ENCODE assay signal across 30 mouse cellular contexts in the genomic region with DNA sequence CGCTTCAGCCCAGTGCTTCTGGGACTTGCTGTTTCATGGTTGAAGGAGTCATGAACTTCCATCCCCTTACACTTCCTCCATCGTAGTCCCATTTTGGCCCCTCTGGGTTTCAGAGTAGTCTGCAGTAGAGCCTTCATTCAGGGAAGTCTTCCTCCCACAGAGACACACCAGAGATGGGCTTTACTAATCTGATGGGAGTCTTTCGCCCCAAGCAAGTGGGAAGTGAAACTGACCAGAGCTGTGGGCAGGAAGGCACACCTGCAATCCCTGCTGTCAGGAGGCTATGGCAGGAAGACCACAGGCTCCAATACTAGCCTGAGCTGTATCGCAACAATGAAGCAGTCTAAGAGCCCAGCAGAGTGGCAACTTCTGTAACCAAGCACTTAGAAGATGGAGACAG. TPM values are rescaled to one million over a fixed set of nuclear protein-coding genes. Genes with fewer than 3 reads are reported as not detected.
DNase-seq lines count a peak whose midpoint lies in the region; ATAC-seq and TF ChIP-seq lines count a peak whose summit lies in the region.
"Had no signal": no experiment of that assay in that cellular context is flagged by ENCODE, and none has a peak within 500 bp of the region (broad histone marks: within the 10 kb centered on the region; RNA-seq: fewer than 3 reads in every experiment).

No protein-coding gene starts in this region.

- H3K36me3 ChIP-seq in CH12.LX (replicated peaks in 1 of 2; ENCODE audit: control insufficient read depth in 1 of 2, insufficient read depth in 1 of 2, low read length in 1 of 2), result no peaks in the 10 kb centered on the region
- no peaks in the 10 kb centered on the region for H3K36me3 ChIP-seq in hindbrain, embryonic 14.5 days (replicated peaks; ENCODE audit: control insufficient read depth, insufficient read depth)
- H3K36me3 ChIP-seq: embryonic facial prominence, embryonic 13.5 days; forebrain, embryonic 10.5 days; forebrain, embryonic 15.5 days; intestine, embryonic 15.5 days; limb, embryonic 12.5 days; midbrain, embryonic 10.5 days; midbrain, embryonic 15.5 days; stomach, embryonic 15.5 days had no signal

- TF ChIP-seq POLR2A in CH12.LX (IDR thresholded peaks at IDR 0.05; ENCODE audit: low read depth, low read length), result 0 out of 2 replicates have a peak, but pooled peaks have one; percentile 39

- dilution Hi-C loops in CH12.LX (cut with MboI; ENCODE audit: extremely low pct_ligation_motif_present, extremely low pct_unique_long_range_greater_than_20kb, low sequenced_read_pairs), result no loop called here

- peaks cover 8 to 47% of the 10 kb centered on the region in 2 experiments for H3K4me1 ChIP-seq in CH12.LX (ENCODE audit: control insufficient read depth in 1 of 2, insufficient read depth in 2 of 2)
- no peaks in the 10 kb centered on the region for H3K4me1 ChIP-seq in hindbrain, embryonic 14.5 days (replicated peaks; ENCODE audit: control insufficient read depth, insufficient read depth, low read length)
- H3K4me1 ChIP-seq: embryonic facial prominence, embryonic 13.5 days; forebrain, embryonic 10.5 days; forebrain, embryonic 15.5 days; intestine, embryonic 15.5 days; limb, embryonic 12.5 days; midbrain, embryonic 10.5 days; midbrain, embryonic 15.5 days; stomach, embryonic 15.5 days had no signal

- H3K79me2 ChIP-seq in CH12.LX (replicated peaks; ENCODE audit: control insufficient read depth, extremely low read depth, insufficient read depth, poor library complexity, severe bottlenecking), result no peaks in the 10 kb centered on the region

- peak; percentile 99 for TF ChIP-seq EP300 in CH12.LX (IDR thresholded peaks at IDR 0.05; ENCODE audit: low read length)

- H3K9me3 ChIP-seq in CH12.LX (replicated peaks; ENCODE audit: low read length), result peaks cover 9% of the 10 kb centered on the region
- no peaks in the 10 kb centered on the region for H3K9me3 ChIP-seq in hindbrain, embryonic 14.5 days (ENCODE audit: control insufficient read depth, low read length)
- H3K9me3 ChIP-seq: embryonic facial prominence, embryonic 13.5 days; forebrain, embryonic 15.5 days; intestine, embryonic 15.5 days; limb, embryonic 12.5 days; midbrain, embryonic 15.5 days; stomach, embryonic 15.5 days had no signal

- no peak overlapping the region for H3K9ac ChIP-seq in CH12.LX (ENCODE audit: insufficient read depth, low read depth)
- no peak overlapping the region for H3K9ac ChIP-seq in hindbrain, embryonic 14.5 days
- H3K9ac ChIP-seq: embryonic facial prominence, embryonic 13.5 days; forebrain, embryonic 15.5 days; intestine, embryonic 15.5 days; limb, embryonic 12.5 days; midbrain, embryonic 15.5 days; stomach, embryonic 15.5 days had no signal

- ATAC-seq in megakaryocyte progenitor cell, adult 5-6 weeks (replicated peaks; ENCODE audit: poor library complexity), result peak; percentile 76
- no peak for ATAC-seq in hindbrain, embryonic 14.5 days (ENCODE audit: low FRiP score)
- ATAC-seq: forebrain, embryonic 15.5 days; hindbrain, postnatal 0 days; intestine, embryonic 15.5 days; midbrain, embryonic 15.5 days had no signal

- no peak; the same call in none of the 2 replicates for TF ChIP-seq RAD21 in CH12.LX (IDR thresholded peaks at IDR 0.05; ENCODE audit: low read depth, low read length)

- H3K27me3 ChIP-seq in CH12.LX (replicated peaks), result no peaks in the 10 kb centered on the region
- H3K27me3 ChIP-seq in hindbrain, embryonic 14.5 days (ENCODE audit: control insufficient read depth, insufficient read depth, low read length), result no peaks in the 10 kb centered on the region
- H3K27me3 ChIP-seq: embryonic facial prominence, embryonic 13.5 days; forebrain, embryonic 15.5 days; intestine, embryonic 15.5 days; limb, embryonic 12.5 days; midbrain, embryonic 15.5 days; stomach, embryonic 15.5 days had no signal

- peak overlapping the region; percentile 57; the same call in 1 of the 2 replicates for H3K4me2 ChIP-seq in CH12.LX (ENCODE audit: insufficient read depth, low read depth, poor library complexity, severe bottlenecking)
- H3K4me2 ChIP-seq in hindbrain, embryonic 14.5 days (replicated peaks), result no peak overlapping the region
- H3K4me2 ChIP-seq: embryonic facial prominence, embryonic 13.5 days; forebrain, embryonic 15.5 days; intestine, embryonic 15.5 days; limb, embryonic 12.5 days; midbrain, embryonic 15.5 days; stomach, embryonic 15.5 days had no signal

- H3K4me3 ChIP-seq in CH12.LX (replicated peaks in 1 of 3; ENCODE audit: low read depth in 2 of 3, low read length in 2 of 3, poor library complexity in 1 of 3), result no peak overlapping the region
- H3K4me3 ChIP-seq in hindbrain, embryonic 14.5 days (replicated peaks; ENCODE audit: low read length), result no peak overlapping the region
- H3K4me3 ChIP-seq: embryonic facial prominence, embryonic 13.5 days; forebrain, embryonic 10.5 days; forebrain, embryonic 15.5 days; intestine, embryonic 15.5 days; limb, embryonic 12.5 days; midbrain, embryonic 10.5 days; midbrain, embryonic 15.5 days; stomach, embryonic 15.5 days had no signal

- H3K27ac ChIP-seq in CH12.LX (ENCODE audit: insufficient read depth, low read depth), result peak overlapping the region; percentile 58
- H3K27ac ChIP-seq in hindbrain, embryonic 14.5 days, result no peak overlapping the region
- H3K27ac ChIP-seq: embryonic facial prominence, embryonic 13.5 days; forebrain, embryonic 10.5 days; forebrain, embryonic 15.5 days; hindbrain, postnatal 0 days; intestine, embryonic 15.5 days; limb, embryonic 12.5 days; macrophage; midbrain, embryonic 10.5 days; midbrain, embryonic 15.5 days; stomach, embryonic 15.5 days had no signal

- 89% methylated on average over 4 of the region's 4 CpGs for WGBS in hindbrain, embryonic 14.5 days

- in situ Hi-C loops in CH12.LX (cut with MboI; ENCODE audit: low pct_ligation_motif_present, low pct_unique_long_range_greater_than_20kb, low sequenced_read_pairs), result no loop called here

- TF ChIP-seq CTCF in CH12.LX (conservative IDR thresholded peaks at IDR 0.05 in 1 of 2, IDR thresholded peaks at IDR 0.05 in 1 of 2; ENCODE audit: low read depth in 2 of 2, low read length in 2 of 2), result no peak

- DNase-seq in heart, adult 11 months, result peak; percentile 69
- no peak for DNase-seq in heart, postnatal 4 days
- peak; percentile 34 to 36 for DNase-seq in spleen, adult 18-20 months
- no peak for DNase-seq in spleen, adult 12 weeks (ENCODE audit: low spot score)
- DNase-seq in CH12.LX (ENCODE audit: extremely low read depth), result peak; percentile 84
- no peak for DNase-seq in left cerebral cortex, adult 18-20 months (ENCODE audit: low spot score in 2 of 2)
- DNase-seq in hindbrain, embryonic 14.5 days (ENCODE audit: low spot score), result no peak
- DNase-seq: adrenal gland, postnatal 25 days; cerebellum, adult 11-12 months; cerebellum, adult 9-11 months; heart, postnatal 14 days; kidney, adult 2 months; kidney, postnatal 36 days; layer of hippocampus, postnatal 36 days; thymus, adult 18-20 months; thymus, postnatal 25 days had no signal

TF ChIP-seq in CH12.LX, 34 proteins besides CTCF, POLR2A, EP300 and RAD21 (continues in another document):
- TF ChIP-seq SIN3A (IDR thresholded peaks at IDR 0.05; ENCODE audit: low read length), result peak; percentile 27; the same call in 1 of the 2 replicates
- TF ChIP-seq NELFE (IDR thresholded peaks at IDR 0.05; ENCODE audit: low read depth, low read length), result peak; percentile 33; the same call in 1 of the 2 replicates
- peak; percentile 97 for TF ChIP-seq IRF4 (IDR thresholded peaks at IDR 0.05; ENCODE audit: low read depth, low read length)
- peak; percentile 63 for TF ChIP-seq ELF1 (IDR thresholded peaks at IDR 0.05; ENCODE audit: low read depth, low read length)
- peak; percentile 81; the same call in 1 of the 2 replicates for TF ChIP-seq MAX (IDR thresholded peaks at IDR 0.05; ENCODE audit: low read length)
- TF ChIP-seq MXI1 (IDR thresholded peaks at IDR 0.05; ENCODE audit: low read depth, low read length), result 0 out of 2 replicates have a peak, but pooled peaks have one; percentile 44
- no peak for TF ChIP-seq CHD1 (IDR thresholded peaks at IDR 0.05; ENCODE audit: low read depth, low read length)
- peak; percentile 80 for TF ChIP-seq MEF2A (IDR thresholded peaks at IDR 0.05; ENCODE audit: borderline replicate concordance, low read depth, low read length)
- TF ChIP-seq PAX5 (IDR thresholded peaks at IDR 0.05; ENCODE audit: low read length), result no peak
- no peak for TF ChIP-seq GABPA (IDR thresholded peaks at IDR 0.05; ENCODE audit: insufficient replicate concordance, low read depth, low read length)
- peak; percentile 40; the same call in 1 of the 2 replicates for TF ChIP-seq MYC (IDR thresholded peaks at IDR 0.05; ENCODE audit: low read depth, low read length)
- TF ChIP-seq KAT2A (IDR thresholded peaks at IDR 0.05; ENCODE audit: insufficient replicate concordance, low read length), result no peak
- TF ChIP-seq TBP (conservative IDR thresholded peaks at IDR 0.05; ENCODE audit: low read depth, low read length), result no peak
- peak; percentile 79 for TF ChIP-seq BHLHE40 (IDR thresholded peaks at IDR 0.05; ENCODE audit: low read depth, low read length)

RNA-seq across cellular contexts. Expression of a gene that starts 11.8 kb away (rescaled TPM):
- total RNA-seq in heart, postnatal 4 days (2021), result 10 to 100 TPM; 12.2 to 12.8 TPM
- total RNA-seq in CH12.LX (2012; rRNA removed), result 63.9 and 83.4 TPM in 2 replicates
- total RNA-seq in CH12.LX (2014; rRNA removed), result 80.0 and 81.0 TPM in 2 replicates
- polyA plus RNA-seq in CH12.LX (2012; ENCODE audit: insufficient read length, low read depth), result 88.0 and 89.2 TPM in 2 replicates
- 22.7 and 24.3 TPM in 2 replicates for total RNA-seq in megakaryocyte progenitor cell, adult 5-6 weeks (2015)
- 39.7 and 55.8 TPM in 2 replicates for total RNA-seq in megakaryocyte progenitor cell, adult 5-6 weeks (2017)
- 10 to 100 TPM; 13.8 to 18.4 TPM for total RNA-seq in left cerebral cortex, adult 18-20 months (2021)
- polyA plus RNA-seq in hindbrain, embryonic 14.5 days (2014; fragmentation: Nextera tagmentation; extraction: Ambion mirVana), result 36.3 and 36.7 TPM in 2 replicates

RNA-seq across cellular contexts. Expression of a gene that starts 30.6 kb away (rescaled TPM):
- under 1 TPM; 0.50 to 0.61 TPM for total RNA-seq in heart, postnatal 4 days (2021)
- total RNA-seq in CH12.LX (2012; rRNA removed) (7.1 and 7.2 TPM in 2 replicates), CH12.LX (2014; rRNA removed) (2.6 and 3.2 TPM in 2 replicates)
- 8.9 and 9.8 TPM in 2 replicates for polyA plus RNA-seq in CH12.LX (2012; ENCODE audit: insufficient read length, low read depth)
- total RNA-seq in megakaryocyte progenitor cell, adult 5-6 weeks (2015), result 0.15 and 0.39 TPM in 2 replicates
- not detected in 2 replicates for total RNA-seq in megakaryocyte progenitor cell, adult 5-6 weeks (2017)
- 10 to 100 TPM; 70.8 to 71.8 TPM for total RNA-seq in left cerebral cortex, adult 18-20 months (2021)
- 19.9 and 21.1 TPM in 2 replicates for polyA plus RNA-seq in hindbrain, embryonic 14.5 days (2014; fragmentation: Nextera tagmentation; extraction: Ambion mirVana)
- total RNA-seq: liver, adult 2 months had no signal
- polyA plus RNA-seq: macrophage had no signal

RNA-seq across cellular contexts. Expression of a gene that starts 56.3 kb away (rescaled TPM):
- total RNA-seq in heart, postnatal 4 days (2021), result not detected
- total RNA-seq in CH12.LX (2012; rRNA removed) (0.25 TPM in 2 replicates), CH12.LX (2014; rRNA removed) (0.19 and 0.28 TPM in 2 replicates)
- polyA plus RNA-seq in CH12.LX (2012; ENCODE audit: insufficient read length, low read depth), result 0.27 and 0.49 TPM in 2 replicates
- total RNA-seq in megakaryocyte progenitor cell, adult 5-6 weeks (2015), result 0.49 TPM in 1 of 2 replicates, not detected in the other
- total RNA-seq in megakaryocyte progenitor cell, adult 5-6 weeks (2017), result not detected in 2 replicates
- 10 to 100 TPM; 67.8 to 89.1 TPM for total RNA-seq in left cerebral cortex, adult 18-20 months (2021)
- 2.4 and 5.0 TPM in 2 replicates for polyA plus RNA-seq in hindbrain, embryonic 14.5 days (2014; fragmentation: Nextera tagmentation; extraction: Ambion mirVana)
- total RNA-seq: gastrocnemius, adult 8-10 months; liver, adult 2 months had no signal
- polyA plus RNA-seq: kidney, embryonic 16.5 days; liver, adult 2 months; macrophage had no signal

Comparison
In these comparisons a context has a peak if more than half of its experiments do, and no peak if none do; other contexts are left out.
1. DNase-seq: peak in heart, adult 11 months (single experiment), spleen, adult 18-20 months (2 of 2) and CH12.LX (single experiment); none in heart, postnatal 4 days (single experiment), spleen, adult 12 weeks (single experiment), left cerebral cortex, adult 18-20 months (0 of 2) and hindbrain, embryonic 14.5 days (single experiment).
2. RNA of a gene that starts 30.6 kb away (total RNA-seq): 70.8 to 71.8 TPM in left cerebral cortex, adult 18-20 months; 2.6 to 7.2 TPM in CH12.LX, 0.50 to 0.61 TPM in heart, postnatal 4 days and 0.15 to 0.39 TPM in megakaryocyte progenitor cell, adult 5-6 weeks; every median in the first group is over 4 times any median in the second.
3. RNA of a gene that starts 56.3 kb away (total RNA-seq): 67.8 to 89.1 TPM in left cerebral cortex, adult 18-20 months; 0.49 TPM in megakaryocyte progenitor cell, adult 5-6 weeks, 0.19 to 0.28 TPM in CH12.LX and not detected in heart, postnatal 4 days; every median in the first group is over 10 times any median in the second.